ENCODE assay signal across 10 mouse cellular contexts in genomic region chr4:47128515-47128914, GRCm38 (mm10). TPM values are rescaled to one million over a fixed set of nuclear protein-coding genes. Genes with fewer than 3 reads are reported as not detected.
DNase-seq lines count a peak whose midpoint lies in the region; ATAC-seq and TF ChIP-seq lines count a peak whose summit lies in the region.
"Had no signal": no experiment of that assay in that cellular context is flagged by ENCODE, and none has a peak within 500 bp of the region (broad histone marks: within the 10 kb centered on the region; RNA-seq: fewer than 3 reads in every experiment).

No protein-coding gene starts in this region.

- H3K4me2 ChIP-seq in stomach, postnatal 0 days (replicated peaks; ENCODE audit: low read depth): no peak overlapping the region

- H3K4me3 ChIP-seq in gastrocnemius, adult 2 months: no peak overlapping the region
- H3K4me3 ChIP-seq in stomach, postnatal 0 days (ENCODE audit: low read depth, low read length): no peak overlapping the region

- intact Hi-C loops in gastrocnemius, adult 2 months (cut with DNase I): loop anchor here (1.0 kb wide), 1 partner anchor 127 kb away; no protein-coding TSS in a partner anchor

- WGBS in stomach, postnatal 0 days: 74% methylated on average over 7 of the region's 7 CpGs

- peak; percentile 45 for DNase-seq in gastrocnemius, adult 2 months
- DNase-seq in gastrocnemius, adult 18-20 months (ENCODE audit: low spot score): no peak
- peak; percentile 31 for DNase-seq in ovary, postnatal 36 days (ENCODE audit: low spot score)
- no peak for DNase-seq in ovary, postnatal 14 days (ENCODE audit: low spot score)
- DNase-seq in kidney, postnatal 14 days: peak; percentile 50
- DNase-seq in stomach, postnatal 0 days (ENCODE audit: low spot score): peak; percentile 29
- DNase-seq in urinary bladder, postnatal 25 days (ENCODE audit: low spot score): no peak

- no peaks in the 10 kb centered on the region for H3K27me3 ChIP-seq in stomach, postnatal 0 days (ENCODE audit: control insufficient read depth, insufficient read depth, low read length)

- no peak overlapping the region for H3K9ac ChIP-seq in stomach, postnatal 0 days (ENCODE audit: low read length)

- ATAC-seq in stomach, postnatal 0 days (ENCODE audit: low FRiP score, low TSS enrichment): no peak
- no peak for ATAC-seq in granulocyte monocyte progenitor cell, adult 5-6 weeks (replicated peaks; ENCODE audit: poor library complexity, severe bottlenecking)

- no peaks in the 10 kb centered on the region for H3K9me3 ChIP-seq in stomach, postnatal 0 days (ENCODE audit: control insufficient read depth, low read length)

- no peaks in the 10 kb centered on the region for H3K36me3 ChIP-seq in stomach, postnatal 0 days (ENCODE audit: control insufficient read depth, insufficient read depth, low read length)
- H3K36me3 ChIP-seq: G1E had no signal

- no peaks in the 10 kb centered on the region; the same call in 1 of the 2 replicates for H3K4me1 ChIP-seq in stomach, postnatal 0 days (replicated peaks; ENCODE audit: control insufficient read depth, insufficient read depth)

- TF ChIP-seq EP300 in stomach, postnatal 0 days (optimal IDR thresholded peaks at IDR 0.05): no peak

- peak; percentile 67 for TF ChIP-seq CTCF in gastrocnemius, adult 2 months (IDR thresholded peaks at IDR 0.05)
- TF ChIP-seq CTCF in stomach, postnatal 0 days (IDR thresholded peaks at IDR 0.05; ENCODE audit: low read depth): peak; percentile 76

- no peak overlapping the region for H3K27ac ChIP-seq in gastrocnemius, adult 2 months
- H3K27ac ChIP-seq in stomach, postnatal 0 days (replicated peaks): 0 out of 2 replicates have a peak overlapping the region, but pooled peaks have one; percentile 4
- H3K27ac ChIP-seq: macrophage had no signal

RNA-seq across cellular contexts. Expression of gene Galnt12, which starts 36.8 kb away (rescaled TPM):
- total RNA-seq in gastrocnemius, adult 2 months (2021): under 1 TPM in 1 of 2 experiments, not detected in 1; 0.17 TPM
- not detected for total RNA-seq in gastrocnemius, adult 18-20 months (2021)
- 57.9 and 59.9 TPM in 2 replicates for polyA plus RNA-seq in stomach, postnatal 0 days (2015; fragmentation: Nextera tagmentation; extraction: Ambion mirVana)
- total RNA-seq in granulocyte monocyte progenitor cell, adult 5-6 weeks (2014; fragmentation: Nextera tagmentation): 1.7 TPM in 1 of 2 replicates, not detected in the other
- total RNA-seq in granulocyte monocyte progenitor cell, adult 5-6 weeks (2017): 0.82 and 0.98 TPM in 2 replicates
- total RNA-seq: G1E had no signal
- polyA plus RNA-seq: G1E had no signal

Comparison
In these comparisons a context has a peak if more than half of its experiments do, and no peak if none do; other contexts are left out.
1. DNase-seq: peak in gastrocnemius, adult 2 months (single experiment), ovary, postnatal 36 days (single experiment), kidney, postnatal 14 days (single experiment) and stomach, postnatal 0 days (single experiment); none in gastrocnemius, adult 18-20 months (single experiment), ovary, postnatal 14 days (single experiment) and urinary bladder, postnatal 25 days (single experiment).